Mouse (Mus musculus) neutrophil, adult 59 days (primary cell): Measurements from ENCODE around the gene BC147527. TPM values are rescaled to one million over a fixed set of nuclear protein-coding genes. Genes with fewer than 3 reads are reported as not detected.

Experiments used
- total RNA-seq, 2 experiments: library from RNA; stranded (reverse); gene quantifications; 1 replicate in 1 of 2; 2 replicates in 1 of 2; pipeline ENCODE4 v1.2.4; 2023

Gene BC147527
- total RNA-seq: 1 to 10 TPM; 1.3 to 2.7 TPM

DNA sequence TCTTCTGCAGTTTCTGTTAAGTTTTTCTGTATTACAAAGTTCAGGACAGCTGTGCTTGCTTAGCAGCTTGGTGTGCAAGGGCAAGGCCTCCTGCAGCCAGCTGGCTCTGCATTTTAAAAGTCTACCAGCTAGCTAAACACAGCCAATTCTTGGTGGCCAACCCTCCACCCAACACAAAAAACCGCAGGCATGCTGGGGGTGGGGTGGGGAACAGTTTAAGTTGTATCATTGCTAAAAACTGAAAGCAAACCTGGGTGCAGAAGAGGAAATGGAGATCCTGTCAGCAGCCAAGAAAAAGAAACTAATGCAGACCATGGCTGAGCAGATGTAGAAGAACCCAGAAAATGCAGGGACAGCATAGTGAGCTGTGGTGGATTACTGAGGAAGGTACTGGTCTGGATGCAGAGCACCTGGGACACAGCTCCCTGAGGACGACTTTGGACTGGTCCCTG lies at the start of gene BC147527:
TSS of gene BC147527 (plus strand) at position 402 of the 452 bp plus-strand sequence.

DNA sequence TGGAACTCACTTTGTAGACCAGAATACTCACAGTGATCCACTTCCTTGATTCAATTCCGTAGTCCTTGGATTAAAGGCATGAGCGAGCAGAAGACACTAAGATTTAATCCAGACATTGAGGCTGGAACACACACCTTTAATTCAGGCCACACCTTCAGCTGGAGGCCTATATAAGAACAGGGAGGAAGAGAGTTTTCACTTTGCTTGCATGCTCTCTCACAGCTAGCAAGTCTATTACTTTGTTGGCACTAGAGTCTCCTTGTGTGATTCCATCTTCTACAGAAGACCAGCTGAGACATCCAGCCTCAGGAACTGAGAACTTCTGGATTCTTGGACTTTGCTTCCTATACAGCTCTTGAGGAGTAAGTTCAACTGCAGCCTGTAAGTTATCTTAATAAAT lies 37.3 kb upstream of the BC147527 start, which contains the start of gene AF067061:
TSS of gene AF067061 (plus strand) at position 245 of the 400 bp plus-strand sequence.

DNA sequence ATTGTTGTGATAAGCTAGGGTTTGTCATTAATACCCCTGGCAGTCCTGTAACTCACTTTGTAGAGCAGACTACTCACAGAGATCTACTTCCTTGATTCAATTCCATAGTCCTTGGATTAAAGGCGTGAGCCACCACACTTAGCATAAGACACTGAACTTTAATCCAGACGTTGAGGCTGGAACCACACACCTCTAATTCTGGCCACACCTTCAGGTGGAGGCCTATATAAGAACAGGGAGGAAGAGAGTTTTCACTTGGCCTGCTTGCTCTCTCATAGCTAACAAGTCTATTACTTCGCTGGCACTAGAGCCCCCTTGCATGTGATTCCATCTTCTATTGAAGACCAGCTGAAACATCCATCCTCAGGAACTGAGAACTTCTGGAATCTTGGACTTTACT lies 16.4 kb downstream of the BC147527 start, which contains the start of gene Tcstv3:
TSS of gene Tcstv3 (plus strand) at position 301 of the 400 bp plus-strand sequence.

Other genes starting within 250 kb of the BC147527 start
- gene Gm21188, start 248.2 kb upstream of the BC147527 start, total RNA-seq: 10 to 100 TPM; 62.1 TPM
- not detected for gene Gm20767, start 160.1 kb upstream of the BC147527 start, total RNA-seq
- not detected for gene Gm21818, start 128.0 kb upstream of the BC147527 start, total RNA-seq
- gene Gm21762, start 84.4 kb upstream of the BC147527 start, total RNA-seq: not detected
- not detected for gene Gm21731, start 61.3 kb upstream of the BC147527 start, total RNA-seq
- gene AF067061, start 37.3 kb upstream of the BC147527 start, total RNA-seq: not detected
- not detected for gene Tcstv3, start 16.5 kb downstream of the BC147527 start, total RNA-seq